Mouse (Mus musculus): ENCODE measurements around the gene Fam173a. TPM values are rescaled to one million over a fixed set of nuclear protein-coding genes. Genes with fewer than 3 reads are reported as not detected.
A peak's percentile ranks its signal among the peaks of the same experiment; 100 is the strongest.

The Fam173a gene
- 91.7 and 101 TPM in 2 replicates for polyA plus RNA-seq (2015; fragmentation: Nextera tagmentation; extraction: Ambion mirVana)

DNA sequence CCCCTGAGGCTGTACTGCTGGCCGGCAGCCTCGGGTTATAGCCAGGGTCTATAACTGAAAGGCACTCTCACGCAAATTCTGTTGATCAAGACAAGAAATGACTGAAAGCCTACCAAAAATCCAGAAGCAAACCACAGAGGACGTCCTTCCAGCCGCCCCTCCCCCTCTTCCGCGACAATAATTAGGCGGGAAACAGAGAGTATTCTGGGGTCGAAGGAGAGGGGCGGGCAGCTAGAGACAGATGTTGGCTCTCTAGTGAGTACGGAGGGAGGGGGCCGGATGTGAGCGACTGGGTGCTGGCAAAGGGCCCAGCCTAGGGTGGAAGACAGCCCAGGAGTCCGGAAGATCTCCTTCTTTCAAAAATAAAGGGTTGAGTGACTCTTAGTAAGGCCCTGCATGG, at the start of gene Fam173a:
Fam173a (minus strand) TSS at position 287 of the 400 bp plus-strand sequence.
- peak; percentile 59; the same call in 1 of the 2 replicates for ATAC-seq (replicated peaks; ENCODE audit: low FRiP score)
- Histone ChIP-seq H3K4me3 (replicated peaks) (peak within 1 kb of the TSS; percentile 78), H3K27me3 (no peaks in the 10 kb centered on the region), H3K36me3 (peaks cover 31% of the 10 kb centered on the region), H3K27ac (peak within 1 kb of the TSS; percentile 98), H3K4me1 (peaks cover 61% of the 10 kb centered on the region), H3K9ac (peak within 1 kb of the TSS; percentile 73), H3K4me2 (peak within 1 kb of the TSS; percentile 79), H3K9me3 (replicated peaks) (no peaks in the 10 kb centered on the region)
- 0% methylated on average over 14 of the region's 14 CpGs for WGBS

DNA sequence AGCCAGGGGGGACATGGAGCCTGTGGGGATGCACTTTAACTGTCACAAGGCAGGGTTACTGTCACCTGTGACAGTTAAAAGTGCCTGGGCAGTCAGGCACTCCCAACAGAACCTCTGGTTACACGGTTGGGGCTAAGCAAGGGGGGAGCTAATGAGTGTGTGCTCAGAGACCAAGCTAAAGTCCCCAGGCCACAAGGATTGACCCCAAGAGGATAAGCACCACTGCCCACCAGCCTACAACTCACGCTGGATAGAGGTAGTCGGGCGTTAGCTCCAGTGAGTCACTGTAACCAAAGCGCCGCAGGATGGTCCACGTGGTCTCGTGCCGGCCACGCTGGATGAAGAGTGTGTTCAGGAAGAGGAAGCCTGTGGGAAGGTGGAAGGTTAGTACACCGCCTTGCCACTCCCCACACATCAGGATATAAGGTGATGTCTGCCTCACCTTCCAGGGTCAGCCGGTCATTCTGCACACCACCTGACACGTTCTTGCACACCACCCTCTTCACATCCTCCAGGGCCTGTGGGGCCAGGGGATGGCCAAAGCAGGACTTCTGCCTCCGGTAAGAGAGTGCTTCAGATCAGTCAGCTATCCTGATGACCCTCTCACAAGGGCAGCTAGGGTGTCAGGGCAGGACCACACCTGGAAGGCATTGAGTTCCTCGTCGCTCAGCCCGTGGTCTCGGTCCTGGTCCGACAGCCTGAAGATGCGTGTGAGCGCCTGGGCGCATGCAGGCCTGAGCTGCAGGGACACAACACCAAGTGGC, 48.6 kb upstream of the Fam173a start, which contains the start of gene Gm20683:
Gm20683 (minus strand) TSS at position 647 of the 764 bp plus-strand sequence.
- no peak within 1 kb of the TSS for H3K27ac ChIP-seq
- H3K27me3 ChIP-seq, result no peaks in the 10 kb centered on the region
- H3K4me1 ChIP-seq, result peaks cover 46% of the 10 kb centered on the region
- H3K4me2 ChIP-seq, result no peak within 1 kb of the TSS
- peaks cover 67% of the 10 kb centered on the region for H3K36me3 ChIP-seq
- no peak within 1 kb of the TSS for H3K4me3 ChIP-seq (replicated peaks)
- H3K9ac ChIP-seq, result no peak within 1 kb of the TSS
- ATAC-seq (replicated peaks; ENCODE audit: low FRiP score), result no peak
- 95% methylated on average over 22 of the region's 22 CpGs for WGBS
- no peaks in the 10 kb centered on the region for H3K9me3 ChIP-seq (replicated peaks)

DNA sequence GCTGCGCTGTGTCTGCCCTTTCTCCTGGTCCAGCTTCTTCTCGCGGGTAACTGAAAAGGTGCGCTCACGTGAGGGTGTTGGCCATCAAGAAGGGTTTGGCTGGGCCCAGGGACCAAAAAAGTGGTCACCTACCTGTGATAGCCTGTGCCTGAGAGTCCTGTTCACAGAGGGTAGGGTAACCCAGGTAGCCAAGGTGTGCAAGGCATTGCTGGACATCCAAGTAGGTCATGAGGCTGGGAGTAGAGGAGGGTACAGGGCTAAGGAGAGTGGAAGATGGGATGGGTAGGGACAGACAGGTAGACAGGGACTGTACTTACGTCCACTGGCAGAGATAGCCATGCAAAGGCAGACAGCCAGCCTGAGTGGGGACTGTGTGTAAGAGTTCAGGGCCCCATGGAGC, 47.8 kb upstream of the Fam173a start:
- no peak for ATAC-seq (replicated peaks; ENCODE audit: low FRiP score)
- no peak overlapping the region for H3K4me2 ChIP-seq
- H3K4me3 ChIP-seq (replicated peaks), result no peak overlapping the region
- no peaks in the 10 kb centered on the region for H3K9me3 ChIP-seq (replicated peaks)
- no peak overlapping the region for H3K27ac ChIP-seq
- 96% methylated on average over 6 of the region's 6 CpGs for WGBS
- H3K27me3 ChIP-seq, result no peaks in the 10 kb centered on the region
- H3K36me3 ChIP-seq, result peaks cover 65% of the 10 kb centered on the region
- no peak overlapping the region for H3K9ac ChIP-seq
- peaks cover 54% of the 10 kb centered on the region for H3K4me1 ChIP-seq

DNA sequence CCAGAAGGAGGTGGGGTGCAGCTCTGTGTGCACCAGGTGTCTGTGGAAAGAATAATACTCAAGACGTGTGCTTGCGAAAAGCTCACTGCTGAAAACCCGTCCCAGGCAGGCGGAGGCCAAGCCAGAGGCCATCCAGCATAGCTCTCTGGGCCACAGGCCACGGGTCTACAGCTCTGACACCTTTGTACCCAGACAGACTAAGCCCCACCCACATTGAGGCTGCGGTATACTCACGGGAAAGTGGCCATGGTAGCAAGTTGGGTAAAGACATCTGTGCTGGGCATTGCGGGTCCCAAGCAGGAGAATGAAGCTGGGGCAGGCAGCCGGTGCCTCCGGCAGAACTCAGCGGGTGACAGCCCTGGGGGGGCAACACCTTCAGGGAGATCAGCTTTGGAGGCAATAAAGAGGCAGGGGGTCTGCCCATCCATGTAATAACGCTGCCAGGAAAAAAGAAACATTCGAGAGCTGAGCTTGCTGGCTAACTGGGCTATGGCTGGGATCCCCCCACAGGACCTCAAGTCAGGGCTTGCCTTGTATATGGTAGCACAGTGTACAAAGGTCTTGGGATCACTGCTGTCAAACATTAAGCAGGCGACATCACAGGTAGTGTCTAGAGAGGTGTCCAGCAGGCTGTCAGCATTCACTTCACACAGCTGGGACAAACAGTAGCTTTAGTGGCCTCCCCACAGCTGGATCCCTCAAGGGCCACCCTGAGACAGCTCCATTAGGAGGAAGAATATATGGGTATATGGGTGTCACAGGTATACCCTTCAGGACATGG, 46.9 kb upstream of the Fam173a start:
- Histone ChIP-seq H3K27me3 (no peaks in the 10 kb centered on the region), H3K4me3 (replicated peaks) (no peak overlapping the region), H3K4me1 (peaks cover 57% of the 10 kb centered on the region), H3K4me2 (no peak overlapping the region), H3K9me3 (replicated peaks) (no peaks in the 10 kb centered on the region), H3K27ac (no peak overlapping the region), H3K9ac (no peak overlapping the region), H3K36me3 (peaks cover 67% of the 10 kb centered on the region)
- ATAC-seq (replicated peaks; ENCODE audit: low FRiP score), result no peak
- WGBS, result 82% methylated on average over 14 of the region's 14 CpGs

DNA sequence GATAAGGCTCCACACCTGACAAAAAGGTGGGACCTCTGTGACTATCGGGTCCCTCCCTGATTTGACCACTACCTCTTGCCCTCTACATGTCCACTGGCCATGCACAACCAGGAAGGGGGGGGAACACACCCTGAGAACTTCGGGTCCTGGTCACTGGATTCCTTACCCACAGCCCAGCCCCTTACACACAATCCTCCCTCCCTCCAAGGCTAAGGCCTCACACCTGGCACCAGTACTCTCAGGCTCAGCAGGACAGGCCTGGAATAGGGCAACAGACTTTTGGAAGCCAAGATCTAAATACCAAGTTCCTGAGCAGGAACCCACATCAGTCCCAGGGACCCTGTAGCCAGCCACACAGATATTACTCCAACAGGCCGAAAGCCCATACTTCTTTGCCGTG, 46.2 kb upstream of the Fam173a start:
- Histone ChIP-seq H3K9me3 (replicated peaks) (no peaks in the 10 kb centered on the region), H3K27ac (no peak overlapping the region), H3K36me3 (peaks cover 67% of the 10 kb centered on the region), H3K4me2 (no peak overlapping the region), H3K4me1 (peaks cover 62% of the 10 kb centered on the region), H3K27me3 (no peaks in the 10 kb centered on the region), H3K4me3 (replicated peaks) (no peak overlapping the region), H3K9ac (no peak overlapping the region)
- no peak for ATAC-seq (replicated peaks; ENCODE audit: low FRiP score)
- WGBS, result 82% methylated on average over 4 of the region's 4 CpGs

DNA sequence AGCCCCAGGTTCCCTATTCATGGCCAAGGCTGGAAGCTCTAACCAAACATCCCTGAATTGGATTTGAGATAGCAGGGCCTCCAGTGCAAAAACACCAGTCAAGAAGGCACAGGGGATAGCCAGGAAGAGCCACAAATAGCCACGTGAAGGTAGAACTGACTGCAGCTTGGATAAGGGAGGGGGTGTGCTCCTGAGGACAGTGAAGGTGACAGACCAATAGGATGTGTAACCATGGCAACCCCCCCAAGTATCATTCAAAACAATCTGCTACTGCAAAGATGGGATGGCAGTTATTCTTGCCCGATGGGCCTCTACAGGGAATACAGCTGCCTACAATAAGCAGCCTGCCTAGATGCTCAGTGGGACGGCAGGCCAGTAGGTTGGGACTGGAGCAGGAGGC, 44.8 kb upstream of the Fam173a start:
- Histone ChIP-seq H3K9me3 (replicated peaks) (no peaks in the 10 kb centered on the region), H3K27me3 (no peaks in the 10 kb centered on the region), H3K9ac (no peak overlapping the region), H3K4me3 (replicated peaks) (peak overlapping the region; percentile 42), H3K36me3 (peaks cover 62% of the 10 kb centered on the region), H3K4me1 (peaks cover 57% of the 10 kb centered on the region), H3K4me2 (peak overlapping the region; percentile 95), H3K27ac (peak overlapping the region; percentile 85)
- no peak for ATAC-seq (replicated peaks; ENCODE audit: low FRiP score)
- WGBS, result 52% methylated on average over 3 of the region's 3 CpGs

DNA sequence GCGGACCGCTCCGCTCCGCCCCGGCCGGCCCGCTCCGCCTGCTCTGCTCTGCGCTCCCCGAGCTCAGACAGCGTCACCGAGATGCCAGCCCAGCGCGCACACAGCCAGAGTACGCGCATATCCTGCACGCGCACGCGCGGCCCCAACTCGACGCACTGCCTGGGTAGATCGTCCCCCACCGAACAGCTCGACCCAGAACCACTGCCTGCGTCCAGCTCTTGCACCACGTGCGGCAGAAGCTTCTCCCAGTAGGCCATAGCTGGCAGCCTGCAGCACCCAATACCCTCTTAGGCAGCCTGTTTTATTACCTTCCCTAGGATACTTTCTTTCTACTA, 44.3 kb upstream of the Fam173a start, which contains the start of gene Rhbdl1:
Rhbdl1 (minus strand) TSS at position 220 of the 335 bp plus-strand sequence.
- peaks cover 58% of the 10 kb centered on the region for H3K4me1 ChIP-seq
- peak within 1 kb of the TSS; percentile 42 for H3K9ac ChIP-seq
- peaks cover 57% of the 10 kb centered on the region for H3K36me3 ChIP-seq
- no peaks in the 10 kb centered on the region for H3K27me3 ChIP-seq
- ATAC-seq (replicated peaks; ENCODE audit: low FRiP score), result 0 out of 2 replicates have a peak, but pooled peaks have one; percentile 34
- H3K9me3 ChIP-seq (replicated peaks), result no peaks in the 10 kb centered on the region
- H3K4me3 ChIP-seq (replicated peaks), result peak within 1 kb of the TSS; percentile 42
- H3K4me2 ChIP-seq, result peak within 1 kb of the TSS; percentile 95
- WGBS, result 2% methylated on average over 29 of the region's 29 CpGs
- peak within 1 kb of the TSS; percentile 85 for H3K27ac ChIP-seq

DNA sequence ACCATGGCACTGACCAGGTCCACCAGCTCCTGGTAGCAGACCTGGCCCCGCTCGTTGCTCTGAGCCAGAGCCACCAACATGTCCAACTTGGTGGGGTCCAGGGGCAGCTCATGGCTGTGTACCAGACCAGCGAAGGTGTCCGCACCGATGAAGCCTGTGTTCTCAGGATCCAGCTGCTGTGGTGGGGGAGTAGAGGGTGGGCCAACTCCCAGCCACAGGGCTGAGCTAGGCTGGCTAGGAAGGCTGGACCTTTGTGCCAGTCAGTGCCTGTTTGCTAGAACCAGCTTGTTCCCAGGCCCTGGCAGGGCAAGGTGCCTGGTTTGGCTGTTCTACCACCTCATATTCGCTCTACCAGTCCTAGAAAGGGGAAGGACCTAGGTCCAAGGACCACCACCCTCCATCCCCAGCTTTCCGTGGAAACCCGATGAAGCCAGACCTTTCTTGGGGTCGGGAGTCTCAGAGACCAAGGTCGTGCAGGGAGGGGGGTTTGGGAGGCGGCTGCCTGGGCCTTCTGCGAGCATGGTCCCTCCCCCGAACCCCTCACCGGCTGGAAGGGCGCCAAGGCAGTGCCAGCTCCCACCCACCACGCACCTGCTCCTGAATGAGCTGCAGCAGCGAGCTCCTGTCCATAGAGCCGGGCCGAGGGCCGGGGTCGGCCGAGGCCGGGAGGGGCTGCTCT, 43.8 kb upstream of the Fam173a start:
- H3K4me1 ChIP-seq, result peaks cover 63% of the 10 kb centered on the region
- 18% methylated on average over 23 of the region's 23 CpGs for WGBS
- peak overlapping the region; percentile 42 for H3K9ac ChIP-seq

DNA sequence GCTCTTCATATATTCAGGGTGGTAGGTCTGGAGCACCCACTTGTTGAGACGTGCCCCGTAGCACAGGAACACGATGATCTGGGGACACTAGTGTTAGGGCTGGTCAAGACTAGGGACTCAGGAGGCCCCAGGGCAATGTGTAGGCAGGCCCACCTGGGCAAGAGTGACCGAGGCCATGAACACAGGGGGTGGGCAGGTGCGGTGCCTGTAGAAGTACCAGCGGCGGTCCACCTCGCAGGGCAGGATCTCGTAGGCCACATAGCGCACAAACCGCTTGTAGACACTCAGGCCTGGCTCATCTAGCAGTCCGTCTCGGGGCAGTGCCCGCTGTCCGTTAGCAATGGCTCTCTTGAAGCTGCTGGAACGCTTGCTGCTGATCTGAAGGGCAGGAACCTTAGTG, 43.1 kb upstream of the Fam173a start:
- Histone ChIP-seq H3K27me3 (no peaks in the 10 kb centered on the region), H3K9me3 (replicated peaks) (no peaks in the 10 kb centered on the region), H3K4me3 (replicated peaks) (peak overlapping the region; percentile 42; the same call in 1 of the 2 replicates), H3K4me2 (peak overlapping the region; percentile 95), H3K27ac (peak overlapping the region; percentile 85), H3K9ac (peak overlapping the region; percentile 42; the same call in 1 of the 2 replicates), H3K36me3 (peaks cover 56% of the 10 kb centered on the region), H3K4me1 (peaks cover 70% of the 10 kb centered on the region)
- 91% methylated on average over 16 of the region's 16 CpGs for WGBS
- ATAC-seq (replicated peaks; ENCODE audit: low FRiP score), result no peak

More for the DNA sequence above, 43.8 kb upstream of the Fam173a start:
- H3K4me3 ChIP-seq (replicated peaks), result peak overlapping the region; percentile 42
- H3K36me3 ChIP-seq, result peaks cover 56% of the 10 kb centered on the region
- peak overlapping the region; percentile 85 for H3K27ac ChIP-seq
- H3K4me2 ChIP-seq, result peak overlapping the region; percentile 95
- no peaks in the 10 kb centered on the region for H3K27me3 ChIP-seq
- no peak; the same call in 1 of the 2 replicates for ATAC-seq (replicated peaks; ENCODE audit: low FRiP score)
- H3K9me3 ChIP-seq (replicated peaks), result no peaks in the 10 kb centered on the region

DNA sequence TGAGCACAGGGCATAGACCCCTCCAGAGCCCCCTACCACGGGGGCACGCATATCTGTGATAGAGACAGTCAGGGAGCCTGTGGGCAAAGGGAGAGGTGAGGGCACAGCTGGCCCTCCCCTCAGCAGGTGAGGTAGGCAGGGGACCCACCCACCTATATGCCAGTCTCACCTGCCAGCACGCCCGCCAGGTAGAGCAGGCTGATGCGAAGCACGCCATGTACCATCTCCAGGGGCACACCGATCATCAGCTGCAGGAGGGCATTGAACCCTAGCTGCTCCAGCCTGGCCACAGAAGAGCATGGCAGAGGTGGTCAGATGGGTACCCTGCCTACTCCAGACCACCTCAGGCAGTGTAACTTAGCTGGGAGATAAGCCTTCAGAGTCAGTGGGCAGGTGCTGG, 42.6 kb upstream of the Fam173a start:
- Histone ChIP-seq H3K27me3 (no peaks in the 10 kb centered on the region), H3K4me1 (peaks cover 74% of the 10 kb centered on the region), H3K9me3 (replicated peaks) (no peaks in the 10 kb centered on the region), H3K4me3 (replicated peaks) (0 out of 2 replicates have a peak overlapping the region, but pooled peaks have one; percentile 64), H3K27ac (no peak overlapping the region), H3K9ac (no peak overlapping the region), H3K4me2 (peak overlapping the region; percentile 95), H3K36me3 (peaks cover 56% of the 10 kb centered on the region)
- no peak for ATAC-seq (replicated peaks; ENCODE audit: low FRiP score)
- WGBS, result 90% methylated on average over 7 of the region's 7 CpGs

DNA sequence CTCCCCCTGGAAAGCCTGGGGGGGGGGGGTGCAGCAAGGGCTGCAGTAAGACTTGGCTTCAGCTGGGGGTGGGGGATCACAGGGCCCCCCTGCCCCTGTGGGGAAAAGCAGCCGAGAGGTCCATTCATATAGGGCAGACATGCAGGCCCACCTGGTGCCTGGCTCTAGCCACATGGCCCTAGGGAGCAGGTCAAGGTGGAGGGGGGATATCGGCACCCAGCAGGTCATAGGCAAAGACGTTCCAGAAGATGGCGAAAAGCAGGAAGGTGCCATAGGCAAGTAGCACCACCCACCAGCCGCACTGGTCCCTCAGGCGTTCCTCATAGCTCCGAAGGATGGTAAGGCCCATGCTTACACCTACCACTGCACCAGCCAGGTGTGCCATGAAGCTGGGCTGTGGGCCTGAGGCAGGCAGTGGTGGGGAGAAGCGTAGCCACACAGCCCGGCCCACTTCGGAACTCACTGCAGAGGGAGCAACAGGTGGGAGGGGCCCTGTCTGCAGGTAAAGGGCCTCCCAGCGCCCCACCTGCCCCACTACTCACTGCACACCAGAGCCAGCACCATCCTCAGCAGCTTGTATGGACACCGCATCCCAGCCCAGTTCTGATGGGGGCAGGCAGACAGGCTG, 42.0 kb upstream of the Fam173a start:
- Histone ChIP-seq H3K27ac (peak overlapping the region; percentile 100), H3K36me3 (peaks cover 56% of the 10 kb centered on the region), H3K9ac (peak overlapping the region; percentile 73), H3K27me3 (no peaks in the 10 kb centered on the region), H3K4me1 (peaks cover 77% of the 10 kb centered on the region), H3K9me3 (replicated peaks) (no peaks in the 10 kb centered on the region), H3K4me3 (replicated peaks) (peak overlapping the region; percentile 64), H3K4me2 (peak overlapping the region; percentile 95)
- ATAC-seq (replicated peaks; ENCODE audit: low FRiP score), result no peak
- 83% methylated on average over 12 of the region's 12 CpGs for WGBS
